Mouse (Mus musculus) kidney, adult 2 months (tissue): Measurements from ENCODE around the gene Spaca7. TPM values are rescaled to one million over a fixed set of nuclear protein-coding genes. Genes with fewer than 3 reads are reported as not detected.
"Not testable (repeated sequence)": the region's sequence is repeated elsewhere in the genome, so short reads cannot be mapped to it uniquely, and the experiment has no call there.

Source experiments
- DNase-seq: peaks from one replicate; pipeline ENCODE4 v3.0.0; 2021
- H3K27ac ChIP-seq: fragments of 200-500 bp; 2 replicates; pipeline ENCODE4 v1.5.1; 2012; ENCODE audit warnings: low read depth, low read length, control low read depth, inconsistent platforms; ENCODE audit not compliant: insufficient read depth
- H3K27me3 ChIP-seq: fragments of 200-500 bp; replicated peaks from 2 replicates; pipeline ENCODE4 v1.6.1; 2012; ENCODE audit warnings: mild to moderate bottlenecking, moderate library complexity, low read length, inconsistent platforms; ENCODE audit not compliant: control insufficient read depth, insufficient read depth
- H3K36me3 ChIP-seq: fragments of 200-500 bp; 2 replicates; pipeline ENCODE4 v1.6.1; 2012; ENCODE audit warnings: mild to moderate bottlenecking, moderate library complexity, low read length, inconsistent platforms; ENCODE audit not compliant: control insufficient read depth, insufficient read depth
- H3K4me1 ChIP-seq: fragments of 200-500 bp; 2 replicates; pipeline ENCODE4 v1.6.1; 2011; ENCODE audit warnings: low read length; ENCODE audit not compliant: control insufficient read depth, insufficient read depth
- H3K4me3 ChIP-seq: fragments of 200-500 bp; 2 replicates; pipeline ENCODE4 v1.5.1; 2011; ENCODE audit warnings: mild to moderate bottlenecking, low read depth, low read length, control low read depth; ENCODE audit not compliant: insufficient read depth
- CTCF ChIP-seq: fragments of 200-500 bp; conservative IDR thresholded peaks from 2 replicates; pipeline ENCODE4 v1.5.1; 2011; ENCODE audit warnings: low read depth, mild to moderate bottlenecking, control low read depth, low read length, moderate library complexity, mixed read lengths; ENCODE audit not compliant: insufficient read depth, insufficient read length
- POLR2A ChIP-seq: fragments of 200-500 bp; IDR thresholded peaks from one replicate; pipeline ENCODE4 v1.6.1; 2011; ENCODE audit warnings: low read depth, low read length, control low read depth
- WGBS: fragments of 180-500 bp; shearing (Covaris S2); methylation state at CpG from one replicate; pipeline ENCODE4 v1.1.7; 2018; 5-methylcytosine and 5-hydroxymethylcytosine counted together
- polyA plus RNA-seq: library from polyadenylated mRNA; depleted of rRNA; stranded (reverse); fragments of >200 nt; gene quantifications from 2 replicates; pipeline ENCODE4 v1.2.3, GENCODE M21; 2012

Spaca7 gene
- polyA plus RNA-seq, 1 experiment: 0.19 TPM

- TF ChIP-seq CTCF (no peak), POLR2A (no peak)
- no peak for DNase-seq
- 85% methylated on average over 7 of the region's 7 CpGs for WGBS
- Histone ChIP-seq H3K4me1 (no peaks in the 10 kb centered on the region), H3K4me3 (no peak overlapping the region), H3K27ac (no peak overlapping the region), H3K27me3 (no peaks in the 10 kb centered on the region), H3K36me3 (no peaks in the 10 kb centered on the region)
Observed at GRCm38 (mm10) chr8:12613201-12613600, 40.4 kb downstream of the Spaca7 start.

GRCm38 (mm10) chr8:12617369-12617768, 44.5 kb downstream of the Spaca7 start:
- DNase-seq, H3K27me3 ChIP-seq, H3K4me1 ChIP-seq, H3K36me3 ChIP-seq, H3K27ac ChIP-seq, H3K4me3 ChIP-seq: not testable (repeated sequence)
- 89% methylated on average over 3 of the region's 3 CpGs for WGBS

GRCm38 (mm10) chr8:12621550-12622222, 48.9 kb downstream of the Spaca7 start:
- Histone ChIP-seq H3K4me3 (no peak overlapping the region), H3K4me1 (no peaks in the 10 kb centered on the region), H3K27ac (no peak overlapping the region), H3K36me3 (peaks cover 5% of the 10 kb centered on the region), H3K27me3 (no peaks in the 10 kb centered on the region)
- DNase-seq: no peak
- no peak for TF ChIP-seq POLR2A
- no peak for TF ChIP-seq CTCF
- WGBS: 95% methylated on average over 18 of the region's 18 CpGs

GRCm38 (mm10) chr8:12625890-12626289, 53.1 kb downstream of the Spaca7 start:
- Histone ChIP-seq H3K27me3 (no peaks in the 10 kb centered on the region), H3K27ac (no peak overlapping the region), H3K36me3 (peaks cover 5% of the 10 kb centered on the region), H3K4me1 (no peaks in the 10 kb centered on the region), H3K4me3 (no peak overlapping the region)
- DNase-seq: no peak
- WGBS: 80% methylated on average over 5 of the region's 5 CpGs
- TF ChIP-seq POLR2A: no peak
- TF ChIP-seq CTCF: no peak

GRCm38 (mm10) chr8:12629079-12629478, 56.2 kb downstream of the Spaca7 start:
- WGBS: 39% methylated on average over 3 of the region's 3 CpGs
- H3K4me3 ChIP-seq: no peak overlapping the region
- H3K4me1 ChIP-seq: no peaks in the 10 kb centered on the region
- no peaks in the 10 kb centered on the region for H3K27me3 ChIP-seq
- no peaks in the 10 kb centered on the region; the same call in 1 of the 2 replicates for H3K36me3 ChIP-seq
- no peak for TF ChIP-seq POLR2A
- TF ChIP-seq CTCF: peak; percentile 87
- no peak overlapping the region for H3K27ac ChIP-seq
- peak; percentile 58 for DNase-seq

- no peaks in the 10 kb centered on the region for H3K36me3 ChIP-seq
- TF ChIP-seq POLR2A (no peak), CTCF (no peak)
- H3K4me1 ChIP-seq: no peaks in the 10 kb centered on the region
- H3K27me3 ChIP-seq: no peaks in the 10 kb centered on the region
- DNase-seq: no peak
- H3K27ac ChIP-seq: no peak overlapping the region
- 68% methylated on average over 2 of the region's 2 CpGs for WGBS
- no peak overlapping the region for H3K4me3 ChIP-seq
Observed at GRCm38 (mm10) chr8:12635366-12635765, 62.5 kb downstream of the Spaca7 start.

GRCm38 (mm10) chr8:12638446-12638845, 65.6 kb downstream of the Spaca7 start:
- DNase-seq: no peak
- no peaks in the 10 kb centered on the region for H3K4me1 ChIP-seq
- no peak for TF ChIP-seq POLR2A
- no peak for TF ChIP-seq CTCF
- no peaks in the 10 kb centered on the region for H3K27me3 ChIP-seq
- H3K4me3 ChIP-seq: no peak overlapping the region
- H3K36me3 ChIP-seq: peaks cover 3% of the 10 kb centered on the region; the same call in 1 of the 2 replicates
- WGBS: 88% methylated on average over 11 of the region's 11 CpGs
- H3K27ac ChIP-seq: no peak overlapping the region

- WGBS: 67% methylated on average over 6 of the region's 6 CpGs
- Histone ChIP-seq H3K36me3 (peaks cover 3% of the 10 kb centered on the region; the same call in 1 of the 2 replicates), H3K27me3 (no peaks in the 10 kb centered on the region), H3K4me3 (no peak overlapping the region), H3K4me1 (peaks cover 3% of the 10 kb centered on the region; the same call in 1 of the 2 replicates), H3K27ac (no peak overlapping the region)
- DNase-seq: no peak
- TF ChIP-seq POLR2A (no peak), CTCF (no peak)
Observed at GRCm38 (mm10) chr8:12641527-12641926, 68.7 kb downstream of the Spaca7 start.
